Mouse (Mus musculus) thymus, adult 2 months (tissue): Measurements from ENCODE around the gene Syn2. TPM values are rescaled to one million over a fixed set of nuclear protein-coding genes. Genes with fewer than 3 reads are reported as not detected.

Experiments
- DNase-seq: peaks from one replicate; pipeline ENCODE4 v3.0.0; 2021
- H3K27ac ChIP-seq: fragments of 200-500 bp; 2 replicates; pipeline ENCODE4 v1.5.1; 2012; ENCODE audit warnings: low read length, control low read depth; ENCODE audit not compliant: control insufficient read depth, insufficient read depth
- H3K27me3 ChIP-seq: fragments of 200-500 bp; 2 replicates; pipeline ENCODE4 v1.6.1; 2012; ENCODE audit warnings: mild to moderate bottlenecking, low read length, moderate library complexity, mixed read lengths; ENCODE audit not compliant: control insufficient read depth, insufficient read depth
- H3K36me3 ChIP-seq: fragments of 200-500 bp; 2 replicates; pipeline ENCODE4 v1.6.1; 2012; ENCODE audit warnings: mild to moderate bottlenecking, low read length, moderate library complexity; ENCODE audit not compliant: control insufficient read depth, insufficient read depth
- H3K4me1 ChIP-seq: fragments of 200-500 bp; replicated peaks from 2 replicates; pipeline ENCODE4 v1.6.1; 2012; ENCODE audit warnings: low read length; ENCODE audit not compliant: control insufficient read depth, insufficient read depth
- H3K4me3 ChIP-seq: fragments of 200-500 bp; 2 replicates; pipeline ENCODE4 v1.5.1; 2012; ENCODE audit warnings: mild to moderate bottlenecking, low read length, control low read depth, moderate library complexity; ENCODE audit not compliant: control insufficient read depth, insufficient read depth
- CTCF ChIP-seq: fragments of 200-500 bp; IDR thresholded peaks from 2 replicates; pipeline ENCODE4 v1.5.1; 2012; ENCODE audit warnings: mild to moderate bottlenecking, control low read depth, low read length, moderate library complexity, borderline replicate concordance; ENCODE audit not compliant: control insufficient read depth, poor library complexity, insufficient read depth; ENCODE audit errors: extremely low read depth
- POLR2A ChIP-seq: fragments of 200-500 bp; IDR thresholded peaks from 2 replicates; pipeline ENCODE4 v1.6.1; 2012; ENCODE audit warnings: mild to moderate bottlenecking, low read length, control low read depth, moderate library complexity; ENCODE audit not compliant: control insufficient read depth, poor library complexity, insufficient read depth; ENCODE audit errors: extremely low read depth
- WGBS: fragments of 180-500 bp; shearing (Covaris S2); methylation state at CpG from one replicate; pipeline ENCODE4 v1.1.7; 2018; 5-methylcytosine and 5-hydroxymethylcytosine counted together
- polyA plus RNA-seq: library from polyadenylated mRNA; depleted of rRNA; stranded (reverse); fragments of >200 nt; gene quantifications from 2 replicates; pipeline ENCODE4 v1.2.3, GENCODE M21; 2012

The Syn2 gene
- polyA plus RNA-seq, 1 experiment, result 1.7 TPM

DNA sequence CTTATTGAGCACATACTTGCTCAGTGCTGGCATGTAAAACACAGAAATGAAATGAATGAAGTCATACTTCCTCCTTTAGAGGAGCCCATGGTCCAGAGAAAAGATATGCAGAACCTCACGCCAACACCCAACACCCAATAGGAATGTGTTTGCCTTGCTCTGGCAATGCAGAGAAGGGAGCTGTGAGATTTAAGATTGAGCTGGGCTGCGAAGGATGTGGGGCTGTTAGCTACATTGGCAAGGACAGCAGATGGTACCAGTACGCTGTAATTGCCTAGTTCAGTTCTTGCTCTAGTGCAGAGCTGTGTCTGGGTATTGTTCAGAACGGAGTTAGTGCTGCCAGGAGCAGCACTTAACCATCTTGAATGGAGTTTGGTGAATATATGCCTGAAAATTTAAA is 12.5 kb upstream of the Syn2 start:
- no peak for DNase-seq
- no peak overlapping the region for H3K4me3 ChIP-seq
- 93% methylated on average over 4 of the region's 4 CpGs for WGBS
- TF ChIP-seq POLR2A (no peak), CTCF (no peak)
- peaks cover 5% of the 10 kb centered on the region; the same call in 1 of the 2 replicates for H3K4me1 ChIP-seq
- no peaks in the 10 kb centered on the region for H3K36me3 ChIP-seq
- H3K27me3 ChIP-seq, result no peaks in the 10 kb centered on the region
- H3K27ac ChIP-seq, result no peak overlapping the region

DNA sequence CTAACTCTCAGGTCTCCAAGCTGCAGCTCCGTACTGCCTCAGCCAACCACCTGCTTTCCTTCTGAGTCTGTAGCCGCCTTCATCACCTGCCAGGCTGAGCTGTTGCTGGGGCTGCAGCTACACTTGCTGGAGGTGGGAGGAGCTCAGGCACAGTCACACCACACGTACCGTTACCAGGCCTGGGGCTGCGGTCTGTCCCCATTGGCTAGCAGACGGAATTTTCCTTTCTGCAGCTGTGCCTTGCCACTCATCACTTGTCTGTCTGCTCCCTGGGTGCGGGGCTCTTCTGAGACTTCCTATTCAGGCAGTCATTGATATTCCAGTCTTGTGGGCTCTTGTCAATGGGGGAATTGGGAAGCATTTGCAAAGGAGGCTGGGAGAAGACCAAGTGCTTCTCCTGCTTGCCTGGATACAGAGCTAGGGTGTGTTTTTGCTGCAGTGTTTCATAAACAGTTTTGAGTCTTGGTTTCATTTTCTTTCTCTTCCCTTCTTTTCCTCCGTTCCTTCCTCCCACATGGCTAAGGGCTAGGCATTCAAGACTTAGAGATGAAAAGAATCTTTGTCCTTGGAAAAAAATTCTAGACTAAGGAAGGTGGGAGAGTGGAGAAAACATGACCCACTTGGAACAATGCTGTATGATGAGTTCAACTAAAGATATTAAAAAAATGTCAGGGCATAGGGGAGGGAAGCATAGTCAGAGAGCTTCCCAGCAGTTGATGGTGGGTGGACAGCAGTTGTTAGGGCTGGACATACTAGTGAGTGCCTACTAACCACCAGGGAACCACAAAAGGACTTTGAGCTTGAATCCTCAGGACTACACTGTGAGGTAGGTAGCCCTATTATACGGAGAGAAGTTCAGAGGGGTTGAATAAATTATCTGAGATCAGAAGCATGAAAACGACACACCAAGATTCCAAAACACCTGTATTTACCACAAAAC is 11.2 kb upstream of the Syn2 start:
- Histone ChIP-seq H3K4me3 (peak overlapping the region; percentile 28; the same call in 1 of the 2 replicates), H3K27me3 (no peaks in the 10 kb centered on the region), H3K4me1 (peaks cover 5% of the 10 kb centered on the region; the same call in 1 of the 2 replicates), H3K27ac (peak overlapping the region; percentile 63; the same call in 1 of the 2 replicates), H3K36me3 (no peaks in the 10 kb centered on the region)
- 4% methylated on average over 10 of the region's 10 CpGs for WGBS
- TF ChIP-seq POLR2A (0 out of 2 replicates have a peak, but pooled peaks have one; percentile 54), CTCF (0 out of 2 replicates have a peak, but pooled peaks have one; percentile 28)
- peak; percentile 81 for DNase-seq

DNA sequence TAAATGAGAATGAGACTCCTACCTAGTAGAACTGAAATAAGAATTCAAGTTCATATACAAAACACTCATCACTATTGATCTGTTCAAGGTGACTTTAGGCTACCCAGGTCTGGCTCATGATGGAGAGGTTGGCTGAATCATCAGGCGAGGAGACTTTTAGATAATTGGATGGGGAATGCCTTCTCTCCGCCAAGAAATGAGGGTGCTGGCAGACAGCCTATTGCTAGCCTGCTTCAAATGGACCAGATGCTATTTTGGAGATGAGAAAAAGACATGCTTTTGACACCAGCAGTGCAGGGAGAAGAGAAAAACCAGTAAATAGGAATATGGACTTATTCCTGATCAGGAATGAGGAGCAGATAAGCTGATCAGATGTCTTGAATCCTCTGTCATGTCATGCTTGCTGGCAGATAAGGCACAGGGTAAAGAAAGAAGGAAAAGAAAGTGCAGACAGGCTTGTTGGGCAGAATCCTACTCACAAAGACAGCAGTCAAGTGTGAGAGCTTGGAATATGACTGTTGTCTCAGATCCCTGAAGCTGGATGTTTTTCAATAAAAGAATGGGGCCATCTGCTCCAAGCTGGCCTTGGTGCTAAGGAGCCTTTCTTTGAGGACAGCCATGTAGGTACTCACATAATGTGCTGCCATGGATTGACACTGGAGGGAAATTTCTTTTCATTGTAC is 9.9 kb upstream of the Syn2 start:
- no peak for TF ChIP-seq CTCF
- DNase-seq, result no peak
- Histone ChIP-seq H3K27me3 (no peaks in the 10 kb centered on the region), H3K27ac (no peak overlapping the region), H3K4me1 (peaks cover 5% of the 10 kb centered on the region; the same call in 1 of the 2 replicates), H3K4me3 (no peak overlapping the region), H3K36me3 (no peaks in the 10 kb centered on the region)
- 90% methylated on average over 2 of the region's 2 CpGs for WGBS

DNA sequence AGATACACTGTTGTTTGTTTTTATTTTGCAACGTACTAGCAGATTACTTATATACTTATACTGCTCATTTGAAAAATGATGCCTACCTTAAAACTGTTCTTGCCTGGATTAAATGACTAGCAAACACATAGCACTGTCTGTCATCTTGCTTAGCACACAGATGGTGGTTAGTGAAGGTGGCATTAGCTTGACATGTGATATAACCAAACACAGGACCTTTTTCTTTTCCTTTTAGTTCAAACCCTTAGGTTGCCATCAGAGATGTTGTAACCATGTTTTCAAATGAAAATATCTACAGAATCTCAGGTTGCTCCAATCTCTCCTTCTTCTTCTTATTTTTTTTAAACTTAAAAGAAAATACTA is 9.4 kb upstream of the Syn2 start:
- Histone ChIP-seq H3K27me3 (no peaks in the 10 kb centered on the region), H3K4me3 (no peak overlapping the region), H3K27ac (no peak overlapping the region), H3K36me3 (no peaks in the 10 kb centered on the region), H3K4me1 (peaks cover 5% of the 10 kb centered on the region; the same call in 1 of the 2 replicates)
- DNase-seq, result no peak
- 94% methylated on average over 1 of the region's 1 CpGs for WGBS
- no peak for TF ChIP-seq CTCF

DNA sequence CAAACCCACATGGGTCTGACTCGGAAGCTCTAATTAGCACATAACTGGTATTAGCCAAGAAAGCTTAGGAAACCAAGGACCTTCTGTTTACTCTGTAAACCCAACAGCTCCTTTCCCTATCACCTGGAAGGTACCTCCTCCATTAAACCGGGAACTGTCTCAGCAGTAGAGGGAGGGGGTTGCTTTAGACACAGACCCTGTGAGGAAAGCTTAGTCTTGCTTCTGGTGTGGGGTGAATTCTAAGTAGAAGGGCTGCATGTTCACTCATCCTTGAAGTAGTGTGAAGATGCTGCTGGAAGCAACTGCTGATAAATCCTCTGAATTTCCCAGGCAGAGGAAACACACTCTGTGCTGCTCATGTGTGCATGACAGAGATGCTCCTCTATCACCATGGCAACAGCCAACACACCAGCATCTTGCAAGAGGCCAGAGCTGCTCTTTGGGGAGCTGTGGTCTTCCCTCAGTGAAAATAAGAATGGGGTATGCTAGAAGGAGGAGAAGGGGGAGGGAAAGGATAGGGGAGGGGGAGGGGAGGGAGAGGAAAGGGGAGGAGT is 8.4 kb upstream of the Syn2 start:
- no peaks in the 10 kb centered on the region for H3K27me3 ChIP-seq
- H3K27ac ChIP-seq, result no peak overlapping the region
- peaks cover 5% of the 10 kb centered on the region; the same call in 1 of the 2 replicates for H3K4me1 ChIP-seq
- 65% methylated on average over 2 of the region's 2 CpGs for WGBS
- TF ChIP-seq CTCF (no peak), POLR2A (no peak)
- DNase-seq, result no peak
- H3K36me3 ChIP-seq, result no peaks in the 10 kb centered on the region
- H3K4me3 ChIP-seq, result no peak overlapping the region

DNA sequence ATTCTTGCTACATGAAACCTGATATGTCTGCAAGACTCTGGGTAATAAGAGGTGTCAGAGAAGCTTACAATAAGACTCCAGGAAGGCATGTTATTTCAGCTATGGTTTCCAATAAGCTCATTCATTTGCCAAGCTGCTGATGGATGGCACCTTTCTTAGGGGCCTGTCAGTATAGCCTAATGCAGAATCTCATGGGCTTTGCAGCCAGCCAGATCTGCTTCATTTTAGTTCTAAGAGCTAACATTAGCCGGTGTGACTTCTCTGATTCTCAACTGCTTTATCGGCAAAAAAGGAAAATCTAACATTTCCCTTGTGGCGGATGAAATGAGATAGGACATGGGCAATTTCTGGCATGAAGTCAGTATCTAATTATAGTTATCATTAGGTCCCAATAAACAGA is 7.9 kb upstream of the Syn2 start:
- Histone ChIP-seq H3K4me1 (peaks cover 5% of the 10 kb centered on the region; the same call in 1 of the 2 replicates), H3K27ac (no peak overlapping the region), H3K4me3 (no peak overlapping the region), H3K27me3 (no peaks in the 10 kb centered on the region), H3K36me3 (no peaks in the 10 kb centered on the region)
- TF ChIP-seq CTCF (no peak), POLR2A (no peak)
- no peak for DNase-seq
- WGBS, result 83% methylated on average over 3 of the region's 3 CpGs
